Mouse (Mus musculus) CD4-positive, CD25-positive, alpha-beta regulatory T cell, adult 2 months (primary cell): Measurements from ENCODE around the gene Vwa3b.
"Not testable (repeated sequence)": the region's sequence is repeated elsewhere in the genome, so short reads cannot be mapped to it uniquely, and the experiment has no call there.

Experiments used
- DNase-seq: peaks from one replicate; pipeline ENCODE4 v3.0.0-alpha.2; 2012; ENCODE audit warnings: low read depth, low spot score

Vwa3b gene

GRCm38 (mm10) chr1:37025962-37026686 is at the start of gene Vwa3b:
Gene Vwa3b (plus strand): TSS chr1:37026596.
- no peak for DNase-seq

- no peak for DNase-seq
Measured at GRCm38 (mm10) chr1:36976770-36977169, 49.6 kb upstream of the Vwa3b start.

GRCm38 (mm10) chr1:36982191-36982961 is 44.0 kb upstream of the Vwa3b start:
- DNase-seq, result no peak

GRCm38 (mm10) chr1:36983754-36984153 is 42.6 kb upstream of the Vwa3b start:
- no peak for DNase-seq

- no peak for DNase-seq
Measured at GRCm38 (mm10) chr1:36984406-36984805, 42.0 kb upstream of the Vwa3b start.

- DNase-seq, result no peak
Measured at GRCm38 (mm10) chr1:36985896-36986295, 40.5 kb upstream of the Vwa3b start.

GRCm38 (mm10) chr1:36986396-36987160 is 39.8 kb upstream of the Vwa3b start:
- no peak for DNase-seq

GRCm38 (mm10) chr1:36987172-36988148 is 38.9 kb upstream of the Vwa3b start:
- no peak for DNase-seq

GRCm38 (mm10) chr1:36988161-36988560 is 38.2 kb upstream of the Vwa3b start:
- DNase-seq, result no peak

GRCm38 (mm10) chr1:36988561-36988960 is 37.8 kb upstream of the Vwa3b start:
- no peak for DNase-seq

- DNase-seq, result no peak
Measured at GRCm38 (mm10) chr1:36994296-36994695, 32.1 kb upstream of the Vwa3b start.

- DNase-seq, result peak; percentile 53
Measured at GRCm38 (mm10) chr1:36995760-36996159, 30.6 kb upstream of the Vwa3b start.

GRCm38 (mm10) chr1:36996561-36997213 is 29.7 kb upstream of the Vwa3b start:
- DNase-seq, result peak; percentile 10

GRCm38 (mm10) chr1:37000307-37000706 is 26.1 kb upstream of the Vwa3b start:
- DNase-seq, result peak; percentile 69

- DNase-seq, result no peak
Measured at GRCm38 (mm10) chr1:37001636-37002315, 24.6 kb upstream of the Vwa3b start.

GRCm38 (mm10) chr1:37002316-37003008 is 23.9 kb upstream of the Vwa3b start:
- peak; percentile 52 for DNase-seq

GRCm38 (mm10) chr1:37004533-37004932 is 21.9 kb upstream of the Vwa3b start:
- DNase-seq, result no peak

GRCm38 (mm10) chr1:37005036-37005435 is 21.4 kb upstream of the Vwa3b start:
- DNase-seq, result no peak

- not testable (repeated sequence) for DNase-seq
Measured at GRCm38 (mm10) chr1:37006529-37006928, 19.9 kb upstream of the Vwa3b start.
